Mouse (Mus musculus) stomach, postnatal 0 days (tissue): ENCODE measurements around the gene Apc2. TPM values are rescaled to one million over a fixed set of nuclear protein-coding genes. Genes with fewer than 3 reads are reported as not detected.

ENCODE experiments used
- ATAC-seq: fragments of 200-750 bp; cut with Nextera tagmentation; 2 replicates; pipeline ENCODE4 v1.8.0; 2017; ENCODE audit not compliant: low FRiP score, low TSS enrichment
- DNase-seq: peaks from one replicate; pipeline ENCODE4 v3.0.0-alpha.2; 2016; ENCODE audit warnings: low spot score
- H3K27ac ChIP-seq: fragments of 300-500 bp; sonication (generic); replicated peaks from 2 replicates; pipeline ENCODE4 v1.5.1; 2014; ENCODE audit warnings: mild to moderate bottlenecking, control low read depth
- H3K27me3 ChIP-seq: fragments of 300-500 bp; sonication (generic); 2 replicates; pipeline ENCODE4 v1.6.1; 2014; ENCODE audit warnings: low read length; ENCODE audit not compliant: control insufficient read depth, insufficient read depth
- H3K36me3 ChIP-seq: fragments of 300-500 bp; sonication (generic); 2 replicates; pipeline ENCODE4 v1.6.1; 2014; ENCODE audit warnings: low read length, mixed read lengths; ENCODE audit not compliant: control insufficient read depth, insufficient read depth
- H3K4me1 ChIP-seq: fragments of 300-500 bp; sonication (generic); replicated peaks from 2 replicates; pipeline ENCODE4 v1.6.1; 2014; ENCODE audit warnings: antibody characterized with exemption; ENCODE audit not compliant: control insufficient read depth, insufficient read depth
- H3K4me2 ChIP-seq: fragments of 300-500 bp; sonication (generic); replicated peaks from 2 replicates; pipeline ENCODE4 v1.6.1; 2014; ENCODE audit warnings: low read depth, mild to moderate bottlenecking, control low read depth, moderate library complexity
- H3K4me3 ChIP-seq: fragments of 300-500 bp; sonication (generic); 2 replicates; pipeline ENCODE4 v1.5.1; 2014; ENCODE audit warnings: low read depth, low read length, control low read depth
- H3K9ac ChIP-seq: fragments of 300-500 bp; sonication (generic); 2 replicates; pipeline ENCODE4 v1.6.1; 2014; ENCODE audit warnings: mild to moderate bottlenecking, low read length, control low read depth, mixed read lengths
- H3K9me3 ChIP-seq: fragments of 300-500 bp; sonication (generic); 2 replicates; pipeline ENCODE4 v1.6.1; 2016; ENCODE audit warnings: low read length; ENCODE audit not compliant: control insufficient read depth
- CTCF ChIP-seq: IDR thresholded peaks from 2 replicates; pipeline ENCODE4 v1.5.1; 2016; ENCODE audit warnings: antibody characterized with exemption, low read depth, mild to moderate bottlenecking, moderate library complexity
- EP300 ChIP-seq: optimal IDR thresholded peaks from 2 replicates; pipeline ENCODE3; 2016; ENCODE audit warnings: antibody characterized with exemption
- WGBS: fragments of 180-500 bp; shearing (Covaris S2); extraction: QIAGEN DNeasy Blood & Tissue Kit; methylation state at CpG from one replicate; pipeline ENCODE4 v1.1.7; 2014; 5-methylcytosine and 5-hydroxymethylcytosine counted together
- polyA plus RNA-seq: library from polyadenylated mRNA; unstranded; fragments of >200 nt; fragmentation: Nextera tagmentation; extraction: Ambion mirVana; gene quantifications from 2 replicates; pipeline ENCODE4 v1.2.1, GENCODE M21; 2015

The Apc2 gene
- polyA plus RNA-seq, 1 experiment from 2014 or later: 1.2 TPM

DNA sequence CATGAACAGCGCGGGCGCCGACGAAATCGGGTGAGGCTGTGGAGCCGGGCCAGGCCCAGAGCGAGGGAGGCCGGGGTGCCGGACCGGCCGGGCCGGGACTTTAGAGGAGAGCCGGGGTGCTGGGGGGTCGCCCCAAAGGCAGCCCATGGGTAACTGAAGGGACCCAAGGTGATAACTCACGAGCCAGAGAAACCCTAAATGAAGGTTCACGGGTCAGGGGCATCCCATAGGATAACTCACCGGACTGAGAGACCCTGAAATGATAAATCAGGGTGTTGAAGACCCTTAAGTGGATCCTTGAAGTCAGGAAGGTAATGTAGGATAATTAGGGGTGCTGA is 30.7 kb upstream of the Apc2 start:
- H3K9me3 ChIP-seq: no peaks in the 10 kb centered on the region
- H3K27ac ChIP-seq: peak overlapping the region; percentile 87
- ATAC-seq (no peak), DNase-seq (no peak)
- H3K9ac ChIP-seq: peak overlapping the region; percentile 85
- no peaks in the 10 kb centered on the region for H3K27me3 ChIP-seq
- peaks cover 8% of the 10 kb centered on the region; the same call in 1 of the 2 replicates for H3K4me1 ChIP-seq
- H3K4me2 ChIP-seq: peak overlapping the region; percentile 70
- H3K4me3 ChIP-seq: peak overlapping the region; percentile 74
- WGBS: under 1% methylated on average over 18 of the region's 18 CpGs
- TF ChIP-seq CTCF (no peak), EP300 (no peak)
- H3K36me3 ChIP-seq: no peaks in the 10 kb centered on the region

GRCm38 (mm10) chr10:80270099-80270498 is 25.7 kb upstream of the Apc2 start:
- ATAC-seq (no peak), DNase-seq (no peak)
- no peaks in the 10 kb centered on the region for H3K27me3 ChIP-seq
- H3K4me2 ChIP-seq: no peak overlapping the region
- no peaks in the 10 kb centered on the region for H3K9me3 ChIP-seq
- H3K4me3 ChIP-seq: no peak overlapping the region
- WGBS: 96% methylated on average over 2 of the region's 2 CpGs
- H3K4me1 ChIP-seq: peaks cover 11% of the 10 kb centered on the region; the same call in 1 of the 2 replicates
- H3K9ac ChIP-seq: 0 out of 2 replicates have a peak overlapping the region, but pooled peaks have one; percentile 35
- no peak overlapping the region for H3K27ac ChIP-seq
- TF ChIP-seq EP300 (no peak), CTCF (no peak)
- H3K36me3 ChIP-seq: peaks cover 6% of the 10 kb centered on the region

DNA sequence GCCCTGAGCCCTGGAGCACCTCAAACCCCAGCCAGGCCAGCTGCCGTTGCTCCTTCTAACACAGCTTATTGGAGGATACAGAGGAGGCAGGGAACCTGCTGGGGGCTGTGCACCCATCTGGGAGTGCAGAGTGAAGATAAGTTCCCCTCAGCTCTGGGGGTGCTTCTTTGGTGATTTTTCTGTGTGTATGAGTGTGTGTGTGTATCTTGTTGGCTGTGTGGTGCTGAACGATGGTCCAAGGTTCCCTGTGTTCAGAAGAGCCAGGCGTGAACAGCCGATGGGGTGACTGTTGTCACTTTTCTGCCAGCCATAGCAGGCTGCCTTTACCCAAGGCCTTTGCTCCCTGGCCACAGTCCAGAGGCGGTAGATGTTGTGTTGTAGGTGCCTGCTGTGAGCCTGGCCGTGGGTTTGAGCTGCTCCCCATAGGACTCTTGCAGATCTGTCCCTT is 25.0 kb upstream of the Apc2 start:
- H3K9me3 ChIP-seq: no peaks in the 10 kb centered on the region
- H3K9ac ChIP-seq: peak overlapping the region; percentile 35
- WGBS: 68% methylated on average over 6 of the region's 6 CpGs
- TF ChIP-seq CTCF (no peak), EP300 (no peak)
- peaks cover 6% of the 10 kb centered on the region for H3K36me3 ChIP-seq
- no peak for ATAC-seq
- peaks cover 11% of the 10 kb centered on the region; the same call in 1 of the 2 replicates for H3K4me1 ChIP-seq
- no peak overlapping the region for H3K4me3 ChIP-seq
- peak; percentile 20 for DNase-seq
- H3K4me2 ChIP-seq: no peak overlapping the region
- H3K27ac ChIP-seq: peak overlapping the region; percentile 4; the same call in 1 of the 2 replicates
- H3K27me3 ChIP-seq: no peaks in the 10 kb centered on the region

- H3K4me1 ChIP-seq: peaks cover 10% of the 10 kb centered on the region; the same call in 1 of the 2 replicates
- H3K9ac ChIP-seq: peak overlapping the region; percentile 35; the same call in 1 of the 2 replicates
- H3K27ac ChIP-seq: no peak overlapping the region; the same call in 1 of the 2 replicates
Measured at GRCm38 (mm10) chr10:80271186-80271843, 24.5 kb upstream of the Apc2 start.

GRCm38 (mm10) chr10:80271870-80272585 is 23.7 kb upstream of the Apc2 start:
- Histone ChIP-seq H3K27me3 (no peaks in the 10 kb centered on the region), H3K4me3 (no peak overlapping the region), H3K4me2 (no peak overlapping the region), H3K4me1 (peaks cover 7% of the 10 kb centered on the region; the same call in 1 of the 2 replicates), H3K9ac (peak overlapping the region; percentile 23; the same call in 1 of the 2 replicates), H3K27ac (peak overlapping the region; percentile 56), H3K9me3 (no peaks in the 10 kb centered on the region), H3K36me3 (peaks cover 13% of the 10 kb centered on the region)
- TF ChIP-seq EP300 (no peak), CTCF (no peak)
- DNase-seq: no peak
- 79% methylated on average over 8 of the region's 8 CpGs for WGBS
- no peak for ATAC-seq

More at GRCm38 (mm10) chr10:80271186-80271843, 24.5 kb upstream of the Apc2 start:
- Histone ChIP-seq H3K36me3 (peaks cover 10% of the 10 kb centered on the region), H3K27me3 (no peaks in the 10 kb centered on the region), H3K4me3 (no peak overlapping the region), H3K4me2 (no peak overlapping the region), H3K9me3 (no peaks in the 10 kb centered on the region)
- 73% methylated on average over 5 of the region's 5 CpGs for WGBS
- no peak for DNase-seq
- no peak for ATAC-seq
- TF ChIP-seq CTCF: no peak
- TF ChIP-seq EP300: no peak
